Mouse (Mus musculus): ENCODE results near the gene Slc10a4. TPM values are rescaled to one million over a fixed set of nuclear protein-coding genes. Genes with fewer than 3 reads are reported as not detected.
A peak's percentile ranks its signal among the peaks of the same experiment; 100 is the strongest.

Gene Slc10a4
- polyA plus RNA-seq (2015; fragmentation: Nextera tagmentation; extraction: Ambion mirVana), result 25.3 and 28.9 TPM in 2 replicates

DNA sequence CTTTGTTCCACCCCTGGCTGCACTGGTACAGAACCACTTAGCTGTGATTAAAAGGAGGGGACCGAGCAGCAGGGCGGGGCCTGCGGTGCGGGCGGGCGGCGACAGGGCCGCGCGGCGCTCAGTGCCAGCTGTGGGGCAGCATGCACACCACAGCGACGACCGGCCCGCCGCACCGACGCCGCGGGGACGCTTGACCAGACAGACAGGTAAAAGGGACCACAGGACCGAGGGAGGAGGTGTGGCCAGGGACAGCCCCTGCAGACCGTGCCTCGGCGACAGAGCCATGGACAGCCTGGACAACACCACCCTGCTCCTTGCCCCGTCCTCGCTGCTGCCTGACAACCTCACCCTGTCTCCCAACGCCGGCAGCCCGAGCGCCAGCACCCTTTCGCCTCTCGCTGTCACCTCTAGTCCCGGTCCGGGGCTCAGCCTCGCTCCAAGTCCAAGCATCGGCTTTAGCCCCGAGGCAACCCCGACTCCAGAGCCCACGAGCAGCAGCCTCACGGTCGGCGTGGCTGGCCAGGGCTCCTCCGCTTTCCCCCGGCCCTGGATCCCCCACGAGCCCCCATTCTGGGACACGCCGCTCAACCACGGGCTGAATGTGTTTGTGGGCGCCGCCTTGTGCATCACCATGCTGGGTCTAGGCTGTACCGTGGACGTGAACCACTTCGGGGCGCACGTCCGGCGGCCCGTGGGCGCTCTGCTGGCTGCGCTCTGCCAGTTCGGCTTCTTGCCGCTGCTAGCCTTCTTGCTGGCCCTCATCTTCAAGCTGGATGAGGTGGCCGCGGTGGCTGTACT is at the start of gene Slc10a4:
Gene Slc10a4 (plus strand): TSS at position 100 of the 798 bp plus-strand sequence.
- 5% methylated on average over 65 of the region's 65 CpGs for WGBS
- Histone ChIP-seq H3K9me3 (replicated peaks; ENCODE audit: control insufficient read depth, low read length, poor library complexity, severe bottlenecking) (no peaks in the 10 kb centered on the region), H3K27me3 (ENCODE audit: control insufficient read depth, insufficient read depth, low read depth, low read length) (no peaks in the 10 kb centered on the region), H3K4me2 (ENCODE audit: low read length) (peak within 1 kb of the TSS; percentile 66), H3K36me3 (ENCODE audit: control insufficient read depth, insufficient read depth, low read length) (no peaks in the 10 kb centered on the region), H3K4me3 (ENCODE audit: low read depth, low read length) (peak within 1 kb of the TSS; percentile 48), H3K27ac (ENCODE audit: low read length) (no peak within 1 kb of the TSS), H3K9ac (ENCODE audit: low read depth, low read length) (peak within 1 kb of the TSS; percentile 67), H3K4me1 (ENCODE audit: control insufficient read depth, insufficient read depth, low read length) (0 out of 2 replicates have a peak, but pooled peaks cover 2% of the 10 kb centered on the region)
- ATAC-seq, result peak; percentile 90

DNA sequence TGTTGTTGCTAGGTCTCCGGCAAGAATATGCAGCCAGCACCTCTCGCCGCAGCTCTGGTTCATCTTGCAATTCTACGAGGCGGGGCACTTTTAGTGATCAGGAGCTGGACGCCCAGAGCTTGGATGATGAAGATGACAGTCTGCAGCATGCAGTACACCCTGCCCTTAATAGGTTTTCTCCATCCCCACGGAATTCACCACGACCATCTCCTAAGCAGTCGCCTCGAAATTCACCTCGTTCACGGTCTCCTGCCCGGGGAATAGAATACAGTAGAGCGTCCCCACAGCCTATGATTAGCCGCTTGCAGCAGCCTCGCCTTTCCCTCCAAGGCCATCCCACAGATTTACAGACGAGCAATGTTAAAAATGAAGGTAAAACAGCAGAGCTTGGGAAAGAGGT is 49.4 kb upstream of the Slc10a4 start:
- WGBS, result 88% methylated on average over 17 of the region's 17 CpGs
- Histone ChIP-seq H3K4me2 (ENCODE audit: low read length) (no peak overlapping the region), H3K27ac (ENCODE audit: low read length) (no peak overlapping the region), H3K9me3 (replicated peaks; ENCODE audit: control insufficient read depth, low read length, poor library complexity, severe bottlenecking) (no peaks in the 10 kb centered on the region), H3K9ac (ENCODE audit: low read depth, low read length) (no peak overlapping the region), H3K36me3 (ENCODE audit: control insufficient read depth, insufficient read depth, low read length) (peaks cover 6% of the 10 kb centered on the region; the same call in 1 of the 2 replicates), H3K4me3 (ENCODE audit: low read depth, low read length) (no peak overlapping the region), H3K27me3 (ENCODE audit: control insufficient read depth, insufficient read depth, low read depth, low read length) (no peaks in the 10 kb centered on the region), H3K4me1 (ENCODE audit: control insufficient read depth, insufficient read depth, low read length) (no peaks in the 10 kb centered on the region)
- no peak for ATAC-seq

- Histone ChIP-seq H3K36me3 (ENCODE audit: control insufficient read depth, insufficient read depth, low read length) (peaks cover 8% of the 10 kb centered on the region; the same call in 1 of the 2 replicates), H3K27ac (ENCODE audit: low read length) (no peak overlapping the region), H3K27me3 (ENCODE audit: control insufficient read depth, insufficient read depth, low read depth, low read length) (no peaks in the 10 kb centered on the region), H3K4me2 (ENCODE audit: low read length) (no peak overlapping the region), H3K4me1 (ENCODE audit: control insufficient read depth, insufficient read depth, low read length) (no peaks in the 10 kb centered on the region), H3K4me3 (ENCODE audit: low read depth, low read length) (no peak overlapping the region), H3K9ac (ENCODE audit: low read depth, low read length) (no peak overlapping the region), H3K9me3 (replicated peaks; ENCODE audit: control insufficient read depth, low read length, poor library complexity, severe bottlenecking) (no peaks in the 10 kb centered on the region)
- no peak for ATAC-seq
- 80% methylated on average over 6 of the region's 6 CpGs for WGBS
Measured at GRCm38 (mm10) chr5:72960096-72960495, 46.6 kb upstream of the Slc10a4 start.

- 0 out of 2 replicates have a peak, but pooled peaks cover 4% of the 10 kb centered on the region for H3K36me3 ChIP-seq (ENCODE audit: control insufficient read depth, insufficient read depth, low read length)
- no peak for ATAC-seq
Measured at GRCm38 (mm10) chr5:72965706-72966105, 41.0 kb upstream of the Slc10a4 start.

GRCm38 (mm10) chr5:72972435-72972834 is 34.2 kb upstream of the Slc10a4 start:
- no peak for ATAC-seq
- WGBS, result 51% methylated on average over 4 of the region's 4 CpGs

More at GRCm38 (mm10) chr5:72965706-72966105, 41.0 kb upstream of the Slc10a4 start:
- Histone ChIP-seq H3K9ac (ENCODE audit: low read depth, low read length) (no peak overlapping the region), H3K27ac (ENCODE audit: low read length) (no peak overlapping the region), H3K4me3 (ENCODE audit: low read depth, low read length) (no peak overlapping the region), H3K27me3 (ENCODE audit: control insufficient read depth, insufficient read depth, low read depth, low read length) (no peaks in the 10 kb centered on the region), H3K9me3 (replicated peaks; ENCODE audit: control insufficient read depth, low read length, poor library complexity, severe bottlenecking) (no peaks in the 10 kb centered on the region), H3K4me1 (ENCODE audit: control insufficient read depth, insufficient read depth, low read length) (no peaks in the 10 kb centered on the region), H3K4me2 (ENCODE audit: low read length) (no peak overlapping the region)
- 91% methylated on average over 3 of the region's 3 CpGs for WGBS

DNA sequence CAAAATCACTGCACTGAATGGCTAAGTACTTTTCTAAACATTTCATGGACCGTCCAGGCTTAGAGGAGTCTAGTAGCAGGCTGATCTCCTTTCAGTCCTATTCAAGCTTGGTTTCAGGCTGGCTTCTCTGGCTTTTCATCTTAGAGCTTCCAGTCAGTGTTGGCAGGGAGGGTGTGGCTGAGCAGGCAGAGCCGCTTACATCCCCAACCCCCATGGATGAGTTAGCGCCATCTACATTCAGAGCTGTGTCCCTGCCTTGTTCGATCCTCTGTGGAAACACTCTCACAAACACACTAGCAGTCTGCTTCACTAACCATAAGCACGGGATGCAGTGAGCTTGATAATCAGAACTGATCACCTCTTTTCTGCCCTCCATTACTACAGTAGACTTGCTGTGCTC is 33.7 kb upstream of the Slc10a4 start:
- peaks cover 5% of the 10 kb centered on the region; the same call in 1 of the 2 replicates for H3K36me3 ChIP-seq (ENCODE audit: control insufficient read depth, insufficient read depth, low read length)
- H3K27me3 ChIP-seq (ENCODE audit: control insufficient read depth, insufficient read depth, low read depth, low read length), result no peaks in the 10 kb centered on the region
- H3K4me1 ChIP-seq (ENCODE audit: control insufficient read depth, insufficient read depth, low read length), result no peaks in the 10 kb centered on the region
- 40% methylated on average over 5 of the region's 5 CpGs for WGBS
- ATAC-seq, result no peak
- no peak overlapping the region for H3K9ac ChIP-seq (ENCODE audit: low read depth, low read length)
- H3K4me3 ChIP-seq (ENCODE audit: low read depth, low read length), result no peak overlapping the region
- H3K4me2 ChIP-seq (ENCODE audit: low read length), result no peak overlapping the region
- H3K27ac ChIP-seq (ENCODE audit: low read length), result no peak overlapping the region
- H3K9me3 ChIP-seq (replicated peaks; ENCODE audit: control insufficient read depth, low read length, poor library complexity, severe bottlenecking), result no peaks in the 10 kb centered on the region

More at GRCm38 (mm10) chr5:72972435-72972834, 34.2 kb upstream of the Slc10a4 start:
- Histone ChIP-seq H3K27me3 (ENCODE audit: control insufficient read depth, insufficient read depth, low read depth, low read length) (no peaks in the 10 kb centered on the region), H3K9ac (ENCODE audit: low read depth, low read length) (no peak overlapping the region), H3K36me3 (ENCODE audit: control insufficient read depth, insufficient read depth, low read length) (peaks cover 5% of the 10 kb centered on the region; the same call in 1 of the 2 replicates), H3K27ac (ENCODE audit: low read length) (no peak overlapping the region), H3K4me1 (ENCODE audit: control insufficient read depth, insufficient read depth, low read length) (no peaks in the 10 kb centered on the region), H3K9me3 (replicated peaks; ENCODE audit: control insufficient read depth, low read length, poor library complexity, severe bottlenecking) (no peaks in the 10 kb centered on the region), H3K4me2 (ENCODE audit: low read length) (no peak overlapping the region), H3K4me3 (ENCODE audit: low read depth, low read length) (no peak overlapping the region)

DNA sequence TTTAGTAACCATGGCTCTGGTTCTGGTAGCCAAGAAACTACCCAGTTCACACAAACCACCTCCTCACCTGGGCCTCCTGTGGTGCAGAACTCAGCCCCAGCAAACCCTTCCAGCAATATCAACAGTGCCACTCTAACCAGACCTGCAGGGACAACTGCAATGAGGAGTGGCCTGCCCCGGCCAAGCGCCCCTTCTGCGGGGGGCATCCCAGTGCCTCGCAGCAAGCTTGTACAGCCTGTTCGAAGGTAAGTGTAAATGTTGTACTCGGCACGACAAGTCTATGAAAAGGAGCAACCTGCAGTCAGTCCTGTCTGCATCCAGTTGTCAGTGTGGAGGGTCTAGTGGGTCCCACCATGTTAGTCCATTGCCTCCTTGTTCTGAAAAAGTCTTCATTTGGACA is 32.1 kb upstream of the Slc10a4 start, which contains the start of gene Gm10135:
Gene Gm10135 (minus strand): TSS at position 101 of the 400 bp plus-strand sequence.
- Histone ChIP-seq H3K4me2 (ENCODE audit: low read length) (no peak within 1 kb of the TSS), H3K27ac (ENCODE audit: low read length) (no peak within 1 kb of the TSS), H3K27me3 (ENCODE audit: control insufficient read depth, insufficient read depth, low read depth, low read length) (no peaks in the 10 kb centered on the region), H3K36me3 (ENCODE audit: control insufficient read depth, insufficient read depth, low read length) (peaks cover 5% of the 10 kb centered on the region; the same call in 1 of the 2 replicates), H3K4me3 (ENCODE audit: low read depth, low read length) (no peak within 1 kb of the TSS), H3K9ac (ENCODE audit: low read depth, low read length) (no peak within 1 kb of the TSS), H3K9me3 (replicated peaks; ENCODE audit: control insufficient read depth, low read length, poor library complexity, severe bottlenecking) (no peaks in the 10 kb centered on the region), H3K4me1 (ENCODE audit: control insufficient read depth, insufficient read depth, low read length) (no peaks in the 10 kb centered on the region)
- no peak for ATAC-seq
- WGBS, result 99% methylated on average over 7 of the region's 7 CpGs

DNA sequence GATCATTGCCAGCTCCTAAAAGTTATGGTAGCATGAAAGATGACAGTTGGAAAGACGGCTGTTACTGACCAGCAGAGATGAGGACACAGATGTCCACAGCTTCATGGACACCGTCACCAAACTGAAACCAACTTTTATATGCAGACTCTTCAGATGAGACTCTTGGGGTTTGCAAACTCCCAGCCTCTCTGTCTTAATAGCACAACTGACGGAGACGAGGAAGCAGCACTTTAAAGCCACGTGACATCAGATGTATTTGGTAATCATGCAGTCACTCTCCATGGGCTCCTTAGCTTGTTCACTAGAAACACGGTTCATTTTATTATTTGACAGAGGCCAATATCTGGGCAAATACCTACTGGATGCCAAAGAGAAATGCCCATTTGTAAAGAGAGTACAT is 30.7 kb upstream of the Slc10a4 start:
- WGBS, result 93% methylated on average over 6 of the region's 6 CpGs
- Histone ChIP-seq H3K4me1 (ENCODE audit: control insufficient read depth, insufficient read depth, low read length) (no peaks in the 10 kb centered on the region), H3K4me3 (ENCODE audit: low read depth, low read length) (no peak overlapping the region), H3K36me3 (ENCODE audit: control insufficient read depth, insufficient read depth, low read length) (peaks cover 12% of the 10 kb centered on the region), H3K27me3 (ENCODE audit: control insufficient read depth, insufficient read depth, low read depth, low read length) (no peaks in the 10 kb centered on the region), H3K4me2 (ENCODE audit: low read length) (no peak overlapping the region), H3K27ac (ENCODE audit: low read length) (no peak overlapping the region), H3K9me3 (replicated peaks; ENCODE audit: control insufficient read depth, low read length, poor library complexity, severe bottlenecking) (no peaks in the 10 kb centered on the region), H3K9ac (ENCODE audit: low read depth, low read length) (no peak overlapping the region)
- no peak for ATAC-seq

- Histone ChIP-seq H3K4me2 (ENCODE audit: low read length) (no peak overlapping the region), H3K27ac (ENCODE audit: low read length) (no peak overlapping the region), H3K4me3 (ENCODE audit: low read depth, low read length) (no peak overlapping the region), H3K9me3 (replicated peaks; ENCODE audit: control insufficient read depth, low read length, poor library complexity, severe bottlenecking) (no peaks in the 10 kb centered on the region), H3K4me1 (ENCODE audit: control insufficient read depth, insufficient read depth, low read length) (no peaks in the 10 kb centered on the region), H3K9ac (ENCODE audit: low read depth, low read length) (no peak overlapping the region), H3K27me3 (ENCODE audit: control insufficient read depth, insufficient read depth, low read depth, low read length) (no peaks in the 10 kb centered on the region), H3K36me3 (ENCODE audit: control insufficient read depth, insufficient read depth, low read length) (peaks cover 12% of the 10 kb centered on the region)
- no peak for ATAC-seq
- 91% methylated on average over 4 of the region's 4 CpGs for WGBS
Measured at GRCm38 (mm10) chr5:72976539-72976938, 30.1 kb upstream of the Slc10a4 start.

All from midbrain, embryonic 16.5 days (tissue).